Mouse (Mus musculus) thymus, adult 2 months (tissue): ENCODE data around the gene Rnpep. TPM values are rescaled to one million over a fixed set of nuclear protein-coding genes. Genes with fewer than 3 reads are reported as not detected.
"Not testable (repeated sequence)": the region's sequence is repeated elsewhere in the genome, so short reads cannot be mapped to it uniquely, and the experiment has no call there.

ENCODE experiments used
- DNase-seq: peaks from one replicate; pipeline ENCODE4 v3.0.0; 2021
- H3K27ac ChIP-seq: fragments of 200-500 bp; 2 replicates; pipeline ENCODE4 v1.5.1; 2012; ENCODE audit warnings: low read length, control low read depth; ENCODE audit not compliant: control insufficient read depth, insufficient read depth
- H3K27me3 ChIP-seq: fragments of 200-500 bp; 2 replicates; pipeline ENCODE4 v1.6.1; 2012; ENCODE audit warnings: mild to moderate bottlenecking, low read length, moderate library complexity, mixed read lengths; ENCODE audit not compliant: control insufficient read depth, insufficient read depth
- H3K36me3 ChIP-seq: fragments of 200-500 bp; 2 replicates; pipeline ENCODE4 v1.6.1; 2012; ENCODE audit warnings: mild to moderate bottlenecking, low read length, moderate library complexity; ENCODE audit not compliant: control insufficient read depth, insufficient read depth
- H3K4me1 ChIP-seq: fragments of 200-500 bp; replicated peaks from 2 replicates; pipeline ENCODE4 v1.6.1; 2012; ENCODE audit warnings: low read length; ENCODE audit not compliant: control insufficient read depth, insufficient read depth
- H3K4me3 ChIP-seq: fragments of 200-500 bp; 2 replicates; pipeline ENCODE4 v1.5.1; 2012; ENCODE audit warnings: mild to moderate bottlenecking, low read length, control low read depth, moderate library complexity; ENCODE audit not compliant: control insufficient read depth, insufficient read depth
- CTCF ChIP-seq: fragments of 200-500 bp; IDR thresholded peaks from 2 replicates; pipeline ENCODE4 v1.5.1; 2012; ENCODE audit warnings: mild to moderate bottlenecking, control low read depth, low read length, moderate library complexity, borderline replicate concordance; ENCODE audit not compliant: control insufficient read depth, poor library complexity, insufficient read depth; ENCODE audit errors: extremely low read depth
- POLR2A ChIP-seq: fragments of 200-500 bp; IDR thresholded peaks from 2 replicates; pipeline ENCODE4 v1.6.1; 2012; ENCODE audit warnings: mild to moderate bottlenecking, low read length, control low read depth, moderate library complexity; ENCODE audit not compliant: control insufficient read depth, poor library complexity, insufficient read depth; ENCODE audit errors: extremely low read depth
- WGBS: fragments of 180-500 bp; shearing (Covaris S2); methylation state at CpG from one replicate; pipeline ENCODE4 v1.1.7; 2018; 5-methylcytosine and 5-hydroxymethylcytosine counted together
- polyA plus RNA-seq: library from polyadenylated mRNA; depleted of rRNA; stranded (reverse); fragments of >200 nt; gene quantifications from 2 replicates; pipeline ENCODE4 v1.2.3, GENCODE M21; 2012

Gene Rnpep
- polyA plus RNA-seq, 1 experiment: 32.0 TPM

DNA sequence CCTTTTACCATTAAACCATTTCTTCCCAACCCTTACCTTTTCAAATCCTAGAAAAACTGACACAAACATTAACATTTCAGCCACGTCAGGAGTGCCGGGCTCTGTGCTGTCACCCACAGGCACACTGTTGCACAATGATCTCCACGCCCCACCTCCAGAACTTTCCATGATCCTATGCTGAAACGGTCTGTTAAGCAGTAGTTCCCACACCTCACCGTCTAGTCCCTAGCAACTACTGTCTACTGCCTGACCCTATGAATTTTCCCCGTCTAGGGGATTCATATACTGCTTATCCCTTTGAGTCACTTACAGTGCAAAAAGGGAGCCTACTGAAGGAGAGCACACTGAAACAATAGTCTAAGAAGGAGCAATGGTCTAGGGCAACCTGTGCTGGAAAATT, 49.9 kb downstream of the Rnpep start:
- no peak for DNase-seq
- WGBS: 96% methylated on average over 6 of the region's 6 CpGs
- H3K27me3 ChIP-seq: no peaks in the 10 kb centered on the region
- H3K4me3 ChIP-seq: no peak overlapping the region
- H3K36me3 ChIP-seq: no peaks in the 10 kb centered on the region
- H3K4me1 ChIP-seq: no peaks in the 10 kb centered on the region
- TF ChIP-seq CTCF (no peak), POLR2A (no peak)
- H3K27ac ChIP-seq: no peak overlapping the region

DNA sequence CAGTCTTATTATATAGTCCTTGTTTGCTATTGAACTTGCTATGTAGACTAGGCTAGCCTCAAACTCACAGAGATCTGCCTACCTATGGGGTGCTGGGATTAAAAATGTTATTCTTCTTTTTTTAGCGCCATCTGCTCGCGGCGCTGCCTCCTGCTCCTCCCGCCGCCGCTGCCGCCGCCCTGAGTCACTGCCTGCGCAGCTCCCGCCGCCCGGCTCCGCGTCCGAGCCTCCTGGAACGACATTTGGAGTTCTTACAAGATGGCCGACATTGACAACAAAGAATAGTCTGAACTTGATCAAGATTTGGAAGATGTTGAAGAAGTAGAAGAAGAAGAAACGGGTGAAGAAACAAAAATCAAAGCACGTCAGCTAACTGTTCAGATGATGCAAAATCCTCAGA, 52.0 kb downstream of the Rnpep start:
- WGBS: 85% methylated on average over 20 of the region's 20 CpGs
- not testable (repeated sequence) for H3K4me3 ChIP-seq, H3K36me3 ChIP-seq, H3K4me1 ChIP-seq, H3K27ac ChIP-seq, DNase-seq, H3K27me3 ChIP-seq

DNA sequence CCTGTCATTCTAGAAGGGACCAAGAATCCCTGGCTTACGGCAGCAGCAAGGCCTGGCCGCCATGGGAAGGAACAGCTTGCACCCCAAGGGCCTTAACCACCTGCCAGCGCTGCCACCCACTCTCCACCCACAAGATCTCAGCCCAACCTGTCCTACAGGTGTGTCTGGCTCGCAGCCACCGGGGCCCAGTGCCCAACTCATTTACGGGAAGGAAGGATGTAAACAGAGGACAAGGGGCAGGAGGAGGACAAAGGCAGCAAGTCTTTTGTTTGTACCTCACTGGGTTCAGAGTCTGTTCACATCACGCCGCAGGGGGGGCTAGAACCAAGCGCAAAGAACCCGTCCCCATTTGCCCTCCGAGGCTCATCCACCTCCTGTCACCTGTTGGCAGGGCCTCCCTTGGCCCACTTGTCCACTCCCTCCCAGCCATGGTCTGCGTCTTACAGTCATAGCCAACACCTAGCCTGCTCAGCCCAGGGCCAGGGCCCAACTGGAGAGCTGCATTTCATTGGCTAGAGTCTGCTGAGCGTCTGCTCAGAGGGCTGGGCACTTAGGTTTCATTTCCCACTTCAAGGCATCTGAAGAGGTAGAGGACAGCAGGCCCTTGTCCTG, 56.4 kb downstream of the Rnpep start:
- Histone ChIP-seq H3K27me3 (no peaks in the 10 kb centered on the region), H3K4me1 (no peaks in the 10 kb centered on the region), H3K4me3 (no peak overlapping the region), H3K27ac (no peak overlapping the region), H3K36me3 (no peaks in the 10 kb centered on the region)
- TF ChIP-seq POLR2A (no peak), CTCF (no peak)
- WGBS: 92% methylated on average over 13 of the region's 13 CpGs
- no peak for DNase-seq

DNA sequence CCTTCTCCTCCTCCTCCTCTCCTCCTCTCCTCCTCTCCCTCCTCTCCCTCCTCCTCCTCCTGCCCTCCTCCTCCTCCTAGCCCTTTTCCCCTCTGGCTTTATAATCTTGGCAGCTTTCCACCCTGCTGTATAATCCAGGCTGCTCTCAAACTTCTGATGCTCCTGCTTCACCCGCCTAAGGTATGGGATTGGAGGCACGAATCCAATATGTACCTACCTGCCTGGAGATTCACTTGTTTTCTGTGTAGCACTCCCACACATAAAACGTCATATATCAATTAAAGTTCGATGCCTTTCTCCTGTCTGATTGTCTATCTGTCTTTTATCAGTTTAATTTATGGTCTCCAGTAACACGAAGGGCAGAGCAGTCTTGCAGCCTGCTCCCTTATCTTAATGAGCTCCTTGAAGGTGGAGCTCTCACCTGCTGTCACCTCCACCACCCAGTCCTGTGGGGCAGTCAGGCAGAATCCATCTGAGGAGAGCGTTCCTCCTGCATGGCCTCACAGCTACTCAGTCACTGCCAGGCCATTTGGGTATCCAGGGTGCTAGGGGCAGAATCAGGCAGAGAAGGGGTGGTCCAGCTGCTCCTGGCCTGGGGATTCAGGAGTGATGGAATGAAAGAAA, 58.8 kb downstream of the Rnpep start:
- Histone ChIP-seq H3K27ac (no peak overlapping the region), H3K27me3 (no peaks in the 10 kb centered on the region), H3K4me3 (no peak overlapping the region), H3K36me3 (no peaks in the 10 kb centered on the region), H3K4me1 (no peaks in the 10 kb centered on the region)
- no peak for DNase-seq
- WGBS: 84% methylated on average over 6 of the region's 6 CpGs
- TF ChIP-seq CTCF (no peak), POLR2A (no peak)

DNA sequence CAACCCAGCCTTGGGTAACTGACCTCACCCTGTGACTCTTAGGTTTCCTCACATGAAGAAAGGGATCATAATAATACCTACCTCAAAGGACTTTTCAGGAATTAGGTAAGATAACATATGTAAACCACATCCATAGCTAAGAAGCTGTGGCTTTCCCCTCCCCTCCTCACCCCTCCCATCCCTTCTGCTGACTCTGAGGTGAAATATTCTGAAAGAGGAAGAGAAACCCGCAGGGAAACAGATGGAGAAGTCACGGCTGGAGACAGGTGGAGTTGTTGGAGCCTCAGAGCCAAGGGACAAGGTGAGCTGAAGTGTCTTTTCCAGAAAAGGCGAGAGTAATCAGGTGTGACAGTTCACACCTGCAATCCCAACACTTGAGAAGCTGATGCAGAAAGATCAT, 59.7 kb downstream of the Rnpep start:
- H3K27me3 ChIP-seq: no peaks in the 10 kb centered on the region
- no peaks in the 10 kb centered on the region for H3K36me3 ChIP-seq
- H3K27ac ChIP-seq: no peak overlapping the region
- TF ChIP-seq POLR2A (no peak), CTCF (no peak)
- no peak for DNase-seq
- 3% methylated on average over 3 of the region's 3 CpGs for WGBS
- H3K4me1 ChIP-seq: no peaks in the 10 kb centered on the region
- no peak overlapping the region for H3K4me3 ChIP-seq

DNA sequence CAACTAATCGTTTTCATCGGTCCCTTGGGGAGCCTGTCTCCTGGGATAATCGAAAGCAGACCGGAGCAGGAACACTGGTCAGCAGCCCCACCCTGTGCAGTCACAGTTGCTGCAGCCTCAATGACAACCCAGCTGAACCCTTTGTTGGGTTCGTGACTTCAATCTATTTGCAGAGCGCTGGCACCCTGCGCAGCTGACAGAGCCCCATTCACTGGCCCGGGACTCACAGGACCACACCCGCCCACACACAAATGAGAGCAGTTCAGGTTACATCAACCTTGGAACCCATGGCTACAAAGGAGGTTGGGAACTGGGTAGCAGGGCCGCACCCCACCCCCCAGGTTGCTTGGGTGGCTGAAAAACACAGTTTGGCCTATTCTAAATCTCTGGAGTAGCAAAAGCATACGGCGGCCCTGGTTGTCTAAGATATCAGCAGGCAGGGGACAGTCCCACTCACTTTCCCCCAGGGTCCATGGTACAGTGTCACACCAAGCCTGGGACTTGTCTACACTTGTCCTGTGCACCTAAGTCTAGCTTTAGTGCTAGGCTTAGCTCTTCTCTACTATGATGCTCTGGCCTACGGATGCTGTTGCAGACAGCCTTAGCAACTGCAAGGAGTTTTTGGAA, 66.2 kb downstream of the Rnpep start:
- 93% methylated on average over 13 of the region's 13 CpGs for WGBS
- H3K4me1 ChIP-seq: no peaks in the 10 kb centered on the region
- no peak overlapping the region for H3K4me3 ChIP-seq
- no peaks in the 10 kb centered on the region for H3K27me3 ChIP-seq
- H3K27ac ChIP-seq: no peak overlapping the region
- H3K36me3 ChIP-seq: no peaks in the 10 kb centered on the region
- DNase-seq: no peak
- TF ChIP-seq POLR2A (no peak), CTCF (no peak)
